Mouse (Mus musculus) intestine, embryonic 16.5 days (tissue): Measurements from ENCODE around the gene Rad9b. TPM values are rescaled to one million over a fixed set of nuclear protein-coding genes. Genes with fewer than 3 reads are reported as not detected.
A peak's percentile ranks its signal among the peaks of the same experiment; 100 is the strongest.

Experiments used
- ATAC-seq: fragments of 200-750 bp; cut with Nextera tagmentation; 2 replicates; pipeline ENCODE4 v1.8.0; 2017; ENCODE audit warnings: moderate TSS enrichment, moderate library complexity
- H3K27ac ChIP-seq: fragments of 300-500 bp; sonication (generic); 2 replicates; pipeline ENCODE4 v1.5.1; 2014; ENCODE audit warnings: mild to moderate bottlenecking, low read length
- H3K27me3 ChIP-seq: fragments of 300-500 bp; sonication (generic); replicated peaks from 2 replicates; pipeline ENCODE4 v1.6.1; 2014; ENCODE audit warnings: low read length, control low read depth, mixed read lengths; ENCODE audit not compliant: control insufficient read depth, insufficient read depth
- H3K36me3 ChIP-seq: fragments of 300-500 bp; sonication (generic); 2 replicates; pipeline ENCODE4 v1.6.1; 2014; ENCODE audit warnings: low read length, control low read depth; ENCODE audit not compliant: control insufficient read depth, insufficient read depth
- H3K4me1 ChIP-seq: fragments of 300-500 bp; sonication (generic); 2 replicates; pipeline ENCODE4 v1.6.1; 2014; ENCODE audit warnings: low read length, control low read depth, mixed read lengths; ENCODE audit not compliant: control insufficient read depth, insufficient read depth
- H3K4me2 ChIP-seq: fragments of 300-500 bp; sonication (generic); 2 replicates; pipeline ENCODE4 v1.6.1; 2014; ENCODE audit warnings: low read depth, low read length, control low read depth
- H3K4me3 ChIP-seq: fragments of 300-500 bp; sonication (generic); 2 replicates; pipeline ENCODE4 v1.5.1; 2014; ENCODE audit warnings: mild to moderate bottlenecking, low read length
- H3K9ac ChIP-seq: fragments of 300-500 bp; sonication (generic); 2 replicates; pipeline ENCODE4 v1.6.1; 2014; ENCODE audit warnings: low read depth, low read length
- H3K9me3 ChIP-seq: fragments of 300-500 bp; sonication (generic); 2 replicates; pipeline ENCODE4 v1.6.1; 2016; ENCODE audit warnings: low read length, control low read depth; ENCODE audit not compliant: control insufficient read depth
- WGBS: fragments of 180-500 bp; shearing (Covaris S2); extraction: QIAGEN DNeasy Blood & Tissue Kit; methylation state at CpG from one replicate; pipeline ENCODE4 v1.1.7; 2014; 5-methylcytosine and 5-hydroxymethylcytosine counted together
- polyA plus RNA-seq: library from polyadenylated mRNA; unstranded; fragments of >200 nt; fragmentation: Nextera tagmentation; extraction: Ambion mirVana; gene quantifications from 2 replicates; pipeline ENCODE4 v1.2.1, GENCODE M21; 2015

The Rad9b gene
- 7.4 and 7.6 TPM in 2 replicates for polyA plus RNA-seq

GRCm38 (mm10) chr5:122353807-122354491 lies at the start of gene Rad9b, which contains the start of gene Vps29:
Rad9b (minus strand) TSS chr5:122354233.
Vps29 (plus strand) TSS chr5:122354369.
- WGBS: 1% methylated on average over 51 of the region's 51 CpGs
- H3K36me3 ChIP-seq: no peaks in the 10 kb centered on the region
- peak; percentile 96 for ATAC-seq

GRCm38 (mm10) chr5:122403362-122403761 lies 49.3 kb upstream of the Rad9b start:
- no peak for ATAC-seq
- H3K27me3 ChIP-seq: no peaks in the 10 kb centered on the region
- H3K36me3 ChIP-seq: peaks cover 12% of the 10 kb centered on the region
- no peak overlapping the region for H3K27ac ChIP-seq
- H3K4me2 ChIP-seq: no peak overlapping the region
- no peaks in the 10 kb centered on the region for H3K9me3 ChIP-seq
- H3K4me1 ChIP-seq: no peaks in the 10 kb centered on the region
- H3K9ac ChIP-seq: no peak overlapping the region
- WGBS: 90% methylated on average over 12 of the region's 12 CpGs
- H3K4me3 ChIP-seq: no peak overlapping the region

More at GRCm38 (mm10) chr5:122353807-122354491, at the start of gene Rad9b, which contains the start of gene Vps29:
- no peaks in the 10 kb centered on the region for H3K9me3 ChIP-seq
- peak within 1 kb of the TSS; percentile 94 for H3K4me3 ChIP-seq
- peak within 1 kb of the TSS; percentile 76 for H3K4me2 ChIP-seq
- peaks cover 13% of the 10 kb centered on the region for H3K4me1 ChIP-seq
- H3K27ac ChIP-seq: peak within 1 kb of the TSS; percentile 78
- H3K27me3 ChIP-seq: no peaks in the 10 kb centered on the region
- H3K9ac ChIP-seq: peak within 1 kb of the TSS; percentile 93

- Histone ChIP-seq H3K27ac (no peak overlapping the region), H3K9ac (no peak overlapping the region), H3K4me2 (no peak overlapping the region), H3K4me1 (no peaks in the 10 kb centered on the region), H3K9me3 (no peaks in the 10 kb centered on the region), H3K27me3 (no peaks in the 10 kb centered on the region), H3K4me3 (no peak overlapping the region), H3K36me3 (peaks cover 12% of the 10 kb centered on the region)
- no peak for ATAC-seq
- 85% methylated on average over 5 of the region's 5 CpGs for WGBS
These were observed 48.7 kb upstream of the Rad9b start for GRCm38 (mm10) chr5:122402772-122403171.

GRCm38 (mm10) chr5:122402160-122402559 lies 48.1 kb upstream of the Rad9b start:
- no peak for ATAC-seq
- H3K36me3 ChIP-seq: peaks cover 12% of the 10 kb centered on the region

GRCm38 (mm10) chr5:122401303-122401640 lies 47.2 kb upstream of the Rad9b start:
- Histone ChIP-seq H3K4me1 (no peaks in the 10 kb centered on the region), H3K4me2 (no peak overlapping the region), H3K27ac (no peak overlapping the region), H3K9me3 (no peaks in the 10 kb centered on the region), H3K4me3 (no peak overlapping the region), H3K36me3 (peaks cover 12% of the 10 kb centered on the region), H3K27me3 (no peaks in the 10 kb centered on the region), H3K9ac (no peak overlapping the region)
- ATAC-seq: 0 out of 2 replicates have a peak, but pooled peaks have one; percentile 27
- 21% methylated on average over 8 of the region's 8 CpGs for WGBS

More at GRCm38 (mm10) chr5:122402160-122402559, 48.1 kb upstream of the Rad9b start:
- Histone ChIP-seq H3K27ac (no peak overlapping the region), H3K4me2 (no peak overlapping the region), H3K27me3 (no peaks in the 10 kb centered on the region), H3K4me3 (no peak overlapping the region), H3K9me3 (no peaks in the 10 kb centered on the region), H3K9ac (no peak overlapping the region), H3K4me1 (no peaks in the 10 kb centered on the region)
- WGBS: 71% methylated on average over 13 of the region's 13 CpGs

- Histone ChIP-seq H3K4me3 (no peak overlapping the region), H3K4me1 (no peaks in the 10 kb centered on the region), H3K9ac (no peak overlapping the region), H3K27ac (0 out of 2 replicates have a peak overlapping the region, but pooled peaks have one; percentile 38), H3K9me3 (no peaks in the 10 kb centered on the region), H3K36me3 (peaks cover 12% of the 10 kb centered on the region), H3K4me2 (no peak overlapping the region), H3K27me3 (no peaks in the 10 kb centered on the region)
- WGBS: 63% methylated on average over 18 of the region's 18 CpGs
- peak; percentile 28; the same call in 1 of the 2 replicates for ATAC-seq
These were observed 46.7 kb upstream of the Rad9b start for GRCm38 (mm10) chr5:122400628-122401302.

GRCm38 (mm10) chr5:122399871-122400270 lies 45.8 kb upstream of the Rad9b start:
- Histone ChIP-seq H3K27me3 (no peaks in the 10 kb centered on the region), H3K9me3 (no peaks in the 10 kb centered on the region), H3K4me3 (no peak overlapping the region), H3K36me3 (peaks cover 12% of the 10 kb centered on the region), H3K4me1 (no peaks in the 10 kb centered on the region), H3K9ac (no peak overlapping the region), H3K27ac (no peak overlapping the region), H3K4me2 (no peak overlapping the region)
- WGBS: 82% methylated on average over 8 of the region's 8 CpGs
- no peak for ATAC-seq

- Histone ChIP-seq H3K27ac (peak overlapping the region; percentile 2; the same call in 1 of the 2 replicates), H3K36me3 (peaks cover 9% of the 10 kb centered on the region)
- WGBS: 86% methylated on average over 8 of the region's 8 CpGs
These were observed 43.5 kb upstream of the Rad9b start for GRCm38 (mm10) chr5:122397495-122397894.

GRCm38 (mm10) chr5:122396791-122397190 lies 42.8 kb upstream of the Rad9b start:
- Histone ChIP-seq H3K27me3 (no peaks in the 10 kb centered on the region), H3K4me3 (no peak overlapping the region), H3K4me1 (peaks cover 9% of the 10 kb centered on the region), H3K4me2 (no peak overlapping the region), H3K27ac (peak overlapping the region; percentile 24), H3K36me3 (peaks cover 6% of the 10 kb centered on the region; the same call in 1 of the 2 replicates), H3K9ac (no peak overlapping the region), H3K9me3 (no peaks in the 10 kb centered on the region)
- WGBS: 81% methylated on average over 10 of the region's 10 CpGs
- ATAC-seq: no peak

More at GRCm38 (mm10) chr5:122397495-122397894, 43.5 kb upstream of the Rad9b start:
- Histone ChIP-seq H3K4me3 (no peak overlapping the region), H3K27me3 (no peaks in the 10 kb centered on the region), H3K9ac (no peak overlapping the region), H3K4me1 (peaks cover 7% of the 10 kb centered on the region), H3K4me2 (no peak overlapping the region), H3K9me3 (no peaks in the 10 kb centered on the region)
- no peak for ATAC-seq
